Comparison of ENCODE assay signal across 30 mouse cellular contexts in genomic region chr5:97973293-97973692, GRCm38 (mm10).
"Had no signal": no experiment of that assay in that cellular context is flagged by ENCODE, and none has a peak within 500 bp of the region (broad histone marks: within the 10 kb centered on the region; RNA-seq: fewer than 3 reads in every experiment).

No protein-coding gene starts in this region.

- ATAC-seq: hindbrain, embryonic 16.5 days; inflammation-experienced regulatory T-cells, adult 6 months had no signal

- H3K9me3 ChIP-seq: heart, embryonic 13.5 days; heart, embryonic 15.5 days; hindbrain, embryonic 10.5 days; hindbrain, embryonic 12.5 days; kidney, embryonic 15.5 days; limb, embryonic 10.5 days; limb, embryonic 12.5 days; liver, embryonic 13.5 days; liver, embryonic 15.5 days had no signal

- H3K4me3 ChIP-seq: gastrocnemius, adult 2 months; heart, adult 2 months; heart, embryonic 13.5 days; heart, embryonic 15.5 days; hindbrain, embryonic 10.5 days; hindbrain, embryonic 12.5 days; kidney, embryonic 15.5 days; layer of hippocampus, adult 2 months; left cerebral cortex, adult 2 months; limb, embryonic 10.5 days; limb, embryonic 12.5 days; liver, embryonic 13.5 days; liver, embryonic 15.5 days had no signal

- H3K4me1 ChIP-seq: heart, embryonic 13.5 days; heart, embryonic 15.5 days; hindbrain, embryonic 10.5 days; hindbrain, embryonic 12.5 days; kidney, embryonic 15.5 days; limb, embryonic 12.5 days; liver, embryonic 13.5 days; liver, embryonic 15.5 days had no signal

- H3K27me3 ChIP-seq: heart, embryonic 13.5 days; heart, embryonic 15.5 days; hindbrain, embryonic 12.5 days; kidney, embryonic 15.5 days; limb, embryonic 12.5 days; liver, embryonic 13.5 days; liver, embryonic 15.5 days had no signal

- H3K27ac ChIP-seq: gastrocnemius, adult 2 months; heart, adult 2 months; heart, embryonic 13.5 days; heart, embryonic 15.5 days; hindbrain, embryonic 10.5 days; hindbrain, embryonic 12.5 days; hindbrain, embryonic 14.5 days; kidney, embryonic 15.5 days; kidney, postnatal 0 days; layer of hippocampus, adult 2 months; left cerebral cortex, adult 2 months; limb, embryonic 10.5 days; limb, embryonic 12.5 days; liver, embryonic 13.5 days; liver, embryonic 15.5 days had no signal

- H3K36me3 ChIP-seq: hindbrain, embryonic 12.5 days; liver, embryonic 13.5 days had no signal

- H3K9ac ChIP-seq: heart, embryonic 13.5 days; heart, embryonic 15.5 days; hindbrain, embryonic 12.5 days; hindbrain, embryonic 14.5 days; kidney, embryonic 15.5 days; limb, embryonic 12.5 days; liver, embryonic 13.5 days; liver, embryonic 15.5 days had no signal

- DNase-seq: gastrocnemius, adult 2 months; gastrocnemius, postnatal 10 days; gastrocnemius, postnatal 25 days; heart, adult 11 months; heart, adult 2 months; heart, postnatal 14 days; heart, postnatal 4 days; kidney, adult 11 months; kidney, adult 2 months; kidney, adult 9 months; kidney, postnatal 14 days; kidney, postnatal 36 days; liver; liver, embryonic 13.5 days had no signal

- H3K4me2 ChIP-seq: heart, embryonic 11.5 days; heart, embryonic 13.5 days; heart, embryonic 15.5 days; hindbrain, embryonic 12.5 days; hindbrain, embryonic 14.5 days; kidney, embryonic 15.5 days; limb, embryonic 12.5 days; liver, embryonic 11.5 days; liver, embryonic 13.5 days; liver, embryonic 15.5 days had no signal
